Mouse (Mus musculus): ENCODE data around the gene Plk3.

The Plk3 gene

GRCm38 (mm10) chr4:117119636-117120035 lies 14.1 kb downstream of the Plk3 start:
- no peak for DNase-seq (ENCODE audit: low spot score in 2 of 2)

- no peak for DNase-seq (ENCODE audit: low spot score in 2 of 2)
These were observed 15.8 kb downstream of the Plk3 start for GRCm38 (mm10) chr4:117117931-117118330.

- no peak for DNase-seq (ENCODE audit: low spot score in 2 of 2)
These were observed 18.2 kb downstream of the Plk3 start for GRCm38 (mm10) chr4:117115592-117115991.

GRCm38 (mm10) chr4:117113237-117113636 lies 20.5 kb downstream of the Plk3 start:
- no peak for DNase-seq (ENCODE audit: low spot score in 2 of 2)

GRCm38 (mm10) chr4:117110985-117111384 lies 22.8 kb downstream of the Plk3 start:
- DNase-seq (ENCODE audit: low spot score in 2 of 2) = no peak

GRCm38 (mm10) chr4:117110249-117110648 lies 23.5 kb downstream of the Plk3 start:
- DNase-seq (ENCODE audit: low spot score in 2 of 2) = no peak

GRCm38 (mm10) chr4:117109330-117109729 lies 24.4 kb downstream of the Plk3 start:
- no peak for DNase-seq (ENCODE audit: low spot score in 2 of 2)

GRCm38 (mm10) chr4:117108524-117108849 lies 25.3 kb downstream of the Plk3 start:
- DNase-seq (ENCODE audit: low spot score in 2 of 2) = no peak

GRCm38 (mm10) chr4:117107813-117108523 lies 25.8 kb downstream of the Plk3 start:
- DNase-seq (ENCODE audit: low spot score in 2 of 2) = no peak

- DNase-seq (ENCODE audit: low spot score in 2 of 2) = no peak
These were observed 28.6 kb downstream of the Plk3 start for GRCm38 (mm10) chr4:117105127-117105526.

GRCm38 (mm10) chr4:117104672-117105071 lies 29.1 kb downstream of the Plk3 start:
- DNase-seq (ENCODE audit: low spot score in 2 of 2) = no peak

GRCm38 (mm10) chr4:117101218-117101617 lies 32.5 kb downstream of the Plk3 start:
- no peak for DNase-seq (ENCODE audit: low spot score in 2 of 2)

GRCm38 (mm10) chr4:117100036-117100435 lies 33.7 kb downstream of the Plk3 start:
- no peak for DNase-seq (ENCODE audit: low spot score in 2 of 2)

- no peak for DNase-seq (ENCODE audit: low spot score in 2 of 2)
These were observed 35.1 kb downstream of the Plk3 start for GRCm38 (mm10) chr4:117098764-117099036.

GRCm38 (mm10) chr4:117097969-117098763 lies 35.6 kb downstream of the Plk3 start:
- no peak for DNase-seq (ENCODE audit: low spot score in 2 of 2)

- no peak for DNase-seq (ENCODE audit: low spot score in 2 of 2)
These were observed 37.1 kb downstream of the Plk3 start for GRCm38 (mm10) chr4:117096666-117097065.

- peak; percentile 10 to 21 for DNase-seq (ENCODE audit: low spot score in 2 of 2)
These were observed 38.0 kb downstream of the Plk3 start, which contains the start of gene Ptch2 for GRCm38 (mm10) chr4:117095551-117096452. Ptch2 (plus strand) TSS chr4:117096075.

GRCm38 (mm10) chr4:117094626-117095361 lies 39.0 kb downstream of the Plk3 start:
- DNase-seq (ENCODE audit: low spot score in 2 of 2) = no peak

GRCm38 (mm10) chr4:117090586-117090985 lies 43.2 kb downstream of the Plk3 start:
- no peak for DNase-seq (ENCODE audit: low spot score in 2 of 2)

- no peak for DNase-seq (ENCODE audit: low spot score in 2 of 2)
These were observed 45.7 kb downstream of the Plk3 start for GRCm38 (mm10) chr4:117087948-117088640.

Data from right cerebral cortex, adult 2 months (tissue).